Mouse (Mus musculus): Measurements from ENCODE around the gene Alpk3. TPM values are rescaled to one million over a fixed set of nuclear protein-coding genes. Genes with fewer than 3 reads are reported as not detected.

Alpk3 gene
- polyA plus RNA-seq, 1 experiment from 2014 or later: 0.18 TPM

DNA sequence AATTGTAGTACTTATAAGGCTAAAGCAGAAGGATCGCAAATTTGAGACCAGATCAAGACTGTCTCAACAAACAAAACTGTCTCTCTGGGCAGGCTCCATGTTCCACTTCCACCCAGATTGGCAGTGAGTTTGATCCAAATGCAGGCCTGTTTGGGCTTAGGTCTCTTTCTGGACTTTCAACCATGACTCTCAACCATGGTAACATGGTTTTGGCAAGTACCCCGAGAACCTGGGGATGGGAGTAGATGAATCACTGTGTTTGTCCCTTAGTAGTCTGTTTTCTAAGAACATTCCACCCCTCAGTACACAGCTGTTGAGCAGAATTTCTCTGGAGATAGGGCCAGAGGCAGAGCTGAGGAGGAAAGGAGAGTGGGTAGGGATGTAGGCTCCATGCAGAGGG is 31.6 kb upstream of the Alpk3 start:
- no peaks in the 10 kb centered on the region for H3K9me3 ChIP-seq (replicated peaks; ENCODE audit: low read length)
- peaks cover 49% of the 10 kb centered on the region for H3K36me3 ChIP-seq (ENCODE audit: insufficient read depth, low read length)
- no peak for TF ChIP-seq CTCF (IDR thresholded peaks at IDR 0.05; ENCODE audit: low read depth)
- H3K27ac ChIP-seq: no peak overlapping the region
- no peak overlapping the region for H3K4me2 ChIP-seq (ENCODE audit: low read length)
- no peak overlapping the region for H3K4me3 ChIP-seq (replicated peaks; ENCODE audit: low read depth, low read length)
- no peaks in the 10 kb centered on the region for H3K27me3 ChIP-seq (ENCODE audit: insufficient read depth, low read length)
- no peaks in the 10 kb centered on the region for H3K4me1 ChIP-seq (replicated peaks; ENCODE audit: insufficient read depth, low read length)
- H3K9ac ChIP-seq (ENCODE audit: low read depth, low read length): no peak overlapping the region
- ATAC-seq (replicated peaks; ENCODE audit: low FRiP score, low read depth) (no peak), DNase-seq (ENCODE audit: low spot score) (no peak)
- 97% methylated on average over 2 of the region's 2 CpGs for WGBS

DNA sequence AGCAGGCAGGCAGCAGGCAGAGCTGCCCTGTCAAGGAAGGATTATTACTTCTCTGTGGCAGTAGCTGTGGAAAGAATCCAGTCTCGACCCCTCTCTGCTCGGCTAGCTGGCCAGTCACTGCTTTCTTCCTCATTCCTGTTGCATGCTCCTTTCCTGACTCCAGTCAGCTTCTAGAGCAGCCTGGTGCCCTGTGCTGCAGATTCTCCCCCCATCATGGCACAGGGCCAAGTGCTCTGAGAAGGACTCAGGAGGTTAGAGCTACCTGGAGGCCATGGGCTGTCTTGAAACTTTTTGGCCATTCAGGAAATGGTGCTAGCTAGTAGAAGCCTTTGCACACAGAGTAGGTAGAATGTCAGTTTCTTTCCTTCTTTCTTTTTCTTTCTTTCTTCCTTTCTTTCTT is 17.7 kb upstream of the Alpk3 start:
- no peaks in the 10 kb centered on the region for H3K4me1 ChIP-seq (replicated peaks; ENCODE audit: insufficient read depth, low read length)
- DNase-seq (ENCODE audit: low spot score): no peak
- 55% methylated on average over 2 of the region's 2 CpGs for WGBS
- no peak overlapping the region for H3K27ac ChIP-seq
- H3K9me3 ChIP-seq (replicated peaks; ENCODE audit: low read length): no peaks in the 10 kb centered on the region
- H3K36me3 ChIP-seq (ENCODE audit: insufficient read depth, low read length): peaks cover 65% of the 10 kb centered on the region
- no peak for ATAC-seq (replicated peaks; ENCODE audit: low FRiP score, low read depth)
- H3K4me3 ChIP-seq (replicated peaks; ENCODE audit: low read depth, low read length): no peak overlapping the region
- no peak for TF ChIP-seq CTCF (IDR thresholded peaks at IDR 0.05; ENCODE audit: low read depth)
- H3K4me2 ChIP-seq (ENCODE audit: low read length): no peak overlapping the region
- H3K9ac ChIP-seq (ENCODE audit: low read depth, low read length): no peak overlapping the region
- no peaks in the 10 kb centered on the region for H3K27me3 ChIP-seq (ENCODE audit: insufficient read depth, low read length)

DNA sequence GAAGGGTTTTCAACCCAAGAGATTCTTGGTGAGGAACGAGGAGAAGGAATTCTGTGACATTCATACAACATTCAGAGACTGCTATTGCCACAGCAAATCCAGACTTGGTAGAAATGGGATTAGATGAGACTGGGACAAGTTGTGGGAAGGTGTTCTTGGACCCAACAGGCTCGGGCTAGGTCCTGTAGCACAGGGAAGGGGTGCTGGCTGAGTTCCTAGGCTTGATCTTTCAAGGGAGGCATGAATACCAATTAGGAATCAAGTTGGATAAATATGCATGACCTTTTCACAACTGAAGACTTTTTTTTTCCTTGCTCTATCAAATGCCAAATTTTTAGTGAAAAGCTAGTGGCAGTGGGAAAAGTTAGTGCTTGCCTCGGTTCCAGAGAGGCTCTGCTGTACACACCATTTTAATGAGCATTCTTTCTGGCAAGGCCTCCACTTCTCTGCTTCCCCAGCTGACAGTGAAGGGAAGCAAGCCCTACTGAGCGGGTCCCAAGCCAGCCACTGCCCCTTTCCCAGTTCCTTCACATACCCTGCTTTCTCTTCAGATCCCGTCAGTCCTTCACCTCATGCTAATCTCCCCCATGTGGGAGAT is 14.3 kb upstream of the Alpk3 start:
- no peaks in the 10 kb centered on the region for H3K27me3 ChIP-seq (ENCODE audit: insufficient read depth, low read length)
- TF ChIP-seq CTCF (IDR thresholded peaks at IDR 0.05; ENCODE audit: low read depth): no peak
- H3K4me3 ChIP-seq (replicated peaks; ENCODE audit: low read depth, low read length): no peak overlapping the region
- H3K27ac ChIP-seq: no peak overlapping the region
- DNase-seq (ENCODE audit: low spot score) (no peak), ATAC-seq (replicated peaks; ENCODE audit: low FRiP score, low read depth) (no peak)
- peaks cover 54% of the 10 kb centered on the region for H3K36me3 ChIP-seq (ENCODE audit: insufficient read depth, low read length)
- WGBS: 80% methylated on average over 5 of the region's 5 CpGs
- no peaks in the 10 kb centered on the region for H3K4me1 ChIP-seq (replicated peaks; ENCODE audit: insufficient read depth, low read length)
- H3K9me3 ChIP-seq (replicated peaks; ENCODE audit: low read length): no peaks in the 10 kb centered on the region
- no peak overlapping the region for H3K9ac ChIP-seq (ENCODE audit: low read depth, low read length)
- no peak overlapping the region for H3K4me2 ChIP-seq (ENCODE audit: low read length)

DNA sequence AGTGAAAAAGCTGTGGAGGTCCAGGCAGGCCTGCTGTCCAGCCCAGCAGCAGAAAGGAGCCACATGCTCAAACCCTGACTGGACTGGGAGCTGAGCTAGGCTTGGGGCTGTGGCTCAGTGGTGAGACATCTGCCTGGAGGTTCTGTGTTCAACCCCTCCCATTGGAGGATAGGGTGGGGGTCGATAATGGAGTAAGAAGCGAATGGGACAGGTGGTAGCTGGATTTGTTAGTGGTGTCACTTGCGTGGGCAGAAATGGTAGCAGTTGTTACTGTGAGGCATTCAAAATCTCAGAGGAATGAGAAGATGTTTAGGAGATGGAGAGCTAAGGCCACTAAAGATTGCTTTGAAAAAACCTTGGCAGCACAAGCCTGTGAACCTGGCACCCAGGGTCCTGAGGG is 9.6 kb upstream of the Alpk3 start:
- H3K27me3 ChIP-seq (ENCODE audit: insufficient read depth, low read length): no peaks in the 10 kb centered on the region
- WGBS: 90% methylated on average over 3 of the region's 3 CpGs
- DNase-seq (ENCODE audit: low spot score) (no peak), ATAC-seq (replicated peaks; ENCODE audit: low FRiP score, low read depth) (no peak)
- TF ChIP-seq CTCF (IDR thresholded peaks at IDR 0.05; ENCODE audit: low read depth): no peak
- no peaks in the 10 kb centered on the region for H3K4me1 ChIP-seq (replicated peaks; ENCODE audit: insufficient read depth, low read length)
- H3K27ac ChIP-seq: no peak overlapping the region
- H3K36me3 ChIP-seq (ENCODE audit: insufficient read depth, low read length): peaks cover 10% of the 10 kb centered on the region; the same call in 1 of the 2 replicates
- H3K4me3 ChIP-seq (replicated peaks; ENCODE audit: low read depth, low read length): no peak overlapping the region
- no peak overlapping the region for H3K9ac ChIP-seq (ENCODE audit: low read depth, low read length)
- no peak overlapping the region for H3K4me2 ChIP-seq (ENCODE audit: low read length)
- no peaks in the 10 kb centered on the region for H3K9me3 ChIP-seq (replicated peaks; ENCODE audit: low read length)

DNA sequence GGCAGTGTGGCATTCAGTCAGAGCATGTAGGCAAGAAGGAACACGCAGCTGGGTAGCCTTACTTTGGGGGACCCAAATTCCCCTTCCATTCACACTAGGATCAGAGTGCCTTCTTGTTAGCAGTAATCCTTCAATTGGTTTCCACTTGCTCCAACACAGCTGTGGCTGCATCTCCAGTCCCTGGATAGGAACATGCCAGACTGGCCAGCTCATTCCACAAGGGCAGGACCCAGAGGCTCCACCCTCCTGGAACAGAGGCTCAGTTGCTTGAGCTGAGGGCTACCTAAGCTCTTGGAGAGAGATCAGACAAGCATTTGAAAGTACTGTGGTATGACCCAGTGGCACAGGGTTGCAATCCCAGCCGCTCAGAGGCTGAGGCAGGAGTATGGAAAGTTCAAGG is 8.9 kb upstream of the Alpk3 start:
- H3K4me2 ChIP-seq (ENCODE audit: low read length): no peak overlapping the region
- DNase-seq (ENCODE audit: low spot score) (no peak), ATAC-seq (replicated peaks; ENCODE audit: low FRiP score, low read depth) (no peak)
- no peak overlapping the region for H3K27ac ChIP-seq
- no peak overlapping the region for H3K9ac ChIP-seq (ENCODE audit: low read depth, low read length)
- peaks cover 3% of the 10 kb centered on the region; the same call in 1 of the 2 replicates for H3K36me3 ChIP-seq (ENCODE audit: insufficient read depth, low read length)
- 86% methylated on average over 2 of the region's 2 CpGs for WGBS
- no peak for TF ChIP-seq CTCF (IDR thresholded peaks at IDR 0.05; ENCODE audit: low read depth)
- no peaks in the 10 kb centered on the region for H3K27me3 ChIP-seq (ENCODE audit: insufficient read depth, low read length)
- H3K4me3 ChIP-seq (replicated peaks; ENCODE audit: low read depth, low read length): no peak overlapping the region
- no peaks in the 10 kb centered on the region for H3K4me1 ChIP-seq (replicated peaks; ENCODE audit: insufficient read depth, low read length)
- H3K9me3 ChIP-seq (replicated peaks; ENCODE audit: low read length): no peaks in the 10 kb centered on the region

DNA sequence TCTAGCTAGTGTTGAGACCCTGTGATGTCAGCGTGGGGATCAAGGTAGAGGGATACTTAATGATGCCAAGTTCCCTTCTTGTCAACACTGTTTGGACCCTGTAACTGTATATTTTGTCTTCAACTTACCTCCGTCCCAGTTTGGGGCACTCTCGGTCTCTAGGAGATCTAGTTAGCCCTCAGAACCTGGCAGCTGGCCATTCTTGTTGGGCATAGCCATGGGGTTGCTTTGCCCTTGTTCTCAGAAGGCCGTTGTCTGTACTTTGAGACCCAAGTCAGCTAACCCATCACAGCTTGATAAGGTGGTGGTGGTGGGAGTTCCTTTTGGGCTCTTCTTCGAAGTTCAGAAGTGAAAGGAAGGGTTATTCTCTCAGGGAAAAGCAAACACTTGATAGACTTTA is 7.4 kb upstream of the Alpk3 start:
- 80% methylated on average over 5 of the region's 5 CpGs for WGBS
- H3K9me3 ChIP-seq (replicated peaks; ENCODE audit: low read length): no peaks in the 10 kb centered on the region
- TF ChIP-seq CTCF (IDR thresholded peaks at IDR 0.05; ENCODE audit: low read depth): no peak

More for the DNA sequence above, 7.4 kb upstream of the Alpk3 start:
- ATAC-seq (replicated peaks; ENCODE audit: low FRiP score, low read depth) (no peak), DNase-seq (ENCODE audit: low spot score) (no peak)
- no peak overlapping the region for H3K4me2 ChIP-seq (ENCODE audit: low read length)
- H3K27me3 ChIP-seq (ENCODE audit: insufficient read depth, low read length): no peaks in the 10 kb centered on the region
- H3K27ac ChIP-seq: no peak overlapping the region
- no peak overlapping the region for H3K4me3 ChIP-seq (replicated peaks; ENCODE audit: low read depth, low read length)
- H3K4me1 ChIP-seq (replicated peaks; ENCODE audit: insufficient read depth, low read length): no peaks in the 10 kb centered on the region
- no peaks in the 10 kb centered on the region for H3K36me3 ChIP-seq (ENCODE audit: insufficient read depth, low read length)
- H3K9ac ChIP-seq (ENCODE audit: low read depth, low read length): no peak overlapping the region

All from kidney, postnatal 0 days (tissue).